Mouse (Mus musculus) forebrain, embryonic 12.5 days (tissue): Measurements from ENCODE around the gene Ephx4. TPM values are rescaled to one million over a fixed set of nuclear protein-coding genes. Genes with fewer than 3 reads are reported as not detected.
"Not testable (repeated sequence)": the region's sequence is repeated elsewhere in the genome, so short reads cannot be mapped to it uniquely, and the experiment has no call there.

Experiments used
- ATAC-seq: fragments of 200-750 bp; cut with Nextera tagmentation; 2 replicates; pipeline ENCODE4 v1.8.0; 2017; ENCODE audit warnings: moderate TSS enrichment; ENCODE audit not compliant: low FRiP score
- H3K27ac ChIP-seq: fragments of 300-500 bp; sonication (generic); 2 replicates; pipeline ENCODE4 v1.5.1; 2016; ENCODE audit warnings: mild to moderate bottlenecking
- H3K27me3 ChIP-seq: fragments of 300-500 bp; sonication (generic); 2 replicates; pipeline ENCODE4 v1.6.1; 2016; ENCODE audit warnings: mild to moderate bottlenecking
- H3K36me3 ChIP-seq: fragments of 300-500 bp; sonication (generic); replicated peaks from 2 replicates; pipeline ENCODE4 v1.6.1; 2016; ENCODE audit warnings: mild to moderate bottlenecking
- H3K4me1 ChIP-seq: fragments of 300-500 bp; sonication (generic); 2 replicates; pipeline ENCODE4 v1.6.1; 2016
- H3K4me2 ChIP-seq: fragments of 300-500 bp; sonication (generic); 2 replicates; pipeline ENCODE4 v1.6.1; 2016; ENCODE audit warnings: mild to moderate bottlenecking, moderate library complexity
- H3K4me3 ChIP-seq: fragments of 300-500 bp; sonication (generic); replicated peaks from 2 replicates; pipeline ENCODE4 v1.5.1; 2016; ENCODE audit warnings: mild to moderate bottlenecking
- H3K9ac ChIP-seq: fragments of 300-500 bp; sonication (generic); 2 replicates; pipeline ENCODE4 v1.6.1; 2016; ENCODE audit warnings: mild to moderate bottlenecking
- H3K9me3 ChIP-seq: fragments of 300-500 bp; sonication (generic); 2 replicates; pipeline ENCODE4 v1.6.1; 2016
- WGBS: fragments of 180-500 bp; shearing (Covaris S2); methylation state at CpG from one replicate; pipeline ENCODE4 v1.1.7; 2016; 5-methylcytosine and 5-hydroxymethylcytosine counted together
- polyA plus RNA-seq: library from polyadenylated mRNA; unstranded; fragments of >200 nt; fragmentation: Nextera tagmentation; extraction: Ambion mirVana; gene quantifications from 2 replicates; pipeline ENCODE4 v1.2.1, GENCODE M21; 2016

Gene Ephx4
- polyA plus RNA-seq, result 0.56 and 0.98 TPM in 2 replicates

- Histone ChIP-seq H3K4me2 (peak within 1 kb of the TSS; percentile 98), H3K9ac (peak within 1 kb of the TSS; percentile 67), H3K27ac (no peak within 1 kb of the TSS), H3K9me3 (no peaks in the 10 kb centered on the region; the same call in 1 of the 2 replicates), H3K36me3 (no peaks in the 10 kb centered on the region), H3K27me3 (peaks cover 30% of the 10 kb centered on the region), H3K4me3 (peak within 1 kb of the TSS; percentile 61), H3K4me1 (peaks cover 13% of the 10 kb centered on the region)
- ATAC-seq, result no peak
- WGBS, result 16% methylated on average over 5 of the region's 5 CpGs
Measured at GRCm38 (mm10) chr5:107402436-107402835, at the start of gene Ephx4. Ephx4 (plus strand) TSS chr5:107402736.

GRCm38 (mm10) chr5:107353981-107354380, 48.6 kb upstream of the Ephx4 start:
- 70% methylated on average over 3 of the region's 3 CpGs for WGBS
- H3K4me1 ChIP-seq, result no peaks in the 10 kb centered on the region
- no peak overlapping the region for H3K9ac ChIP-seq
- H3K9me3 ChIP-seq, result no peaks in the 10 kb centered on the region
- no peaks in the 10 kb centered on the region for H3K27me3 ChIP-seq
- no peak for ATAC-seq
- H3K4me3 ChIP-seq, result no peak overlapping the region
- H3K4me2 ChIP-seq, result no peak overlapping the region
- H3K36me3 ChIP-seq, result no peaks in the 10 kb centered on the region
- no peak overlapping the region for H3K27ac ChIP-seq

GRCm38 (mm10) chr5:107355801-107356200, 46.7 kb upstream of the Ephx4 start:
- Histone ChIP-seq H3K27me3 (no peaks in the 10 kb centered on the region), H3K9me3 (no peaks in the 10 kb centered on the region), H3K9ac (no peak overlapping the region), H3K4me2 (no peak overlapping the region), H3K36me3 (no peaks in the 10 kb centered on the region), H3K27ac (no peak overlapping the region), H3K4me3 (no peak overlapping the region), H3K4me1 (peaks cover 4% of the 10 kb centered on the region)
- 60% methylated on average over 1 of the region's 1 CpGs for whole genome bisulfite sequencing
- no peak for ATAC-seq

GRCm38 (mm10) chr5:107357723-107358122, 44.8 kb upstream of the Ephx4 start:
- H3K4me1 ChIP-seq, result peaks cover 4% of the 10 kb centered on the region
- no peaks in the 10 kb centered on the region for H3K36me3 ChIP-seq
- no peak overlapping the region for H3K4me3 ChIP-seq
- H3K27ac ChIP-seq, result no peak overlapping the region
- 89% methylated on average over 8 of the region's 8 CpGs for WGBS
- no peaks in the 10 kb centered on the region for H3K9me3 ChIP-seq
- H3K27me3 ChIP-seq, result no peaks in the 10 kb centered on the region
- ATAC-seq, result no peak
- no peak overlapping the region for H3K9ac ChIP-seq
- H3K4me2 ChIP-seq, result no peak overlapping the region

- Histone ChIP-seq H3K4me2 (peak overlapping the region; percentile 58), H3K9ac (peak overlapping the region; percentile 63), H3K4me1 (peaks cover 4% of the 10 kb centered on the region), H3K36me3 (no peaks in the 10 kb centered on the region), H3K27ac (peak overlapping the region; percentile 78), H3K27me3 (no peaks in the 10 kb centered on the region), H3K4me3 (peak overlapping the region; percentile 67), H3K9me3 (no peaks in the 10 kb centered on the region)
- WGBS, result under 1% methylated on average over 35 of the region's 40 CpGs
- ATAC-seq, result peak; percentile 94
Measured at GRCm38 (mm10) chr5:107359395-107360053, 43.0 kb upstream of the Ephx4 start.

- peak overlapping the region; percentile 67 for H3K4me3 ChIP-seq
- H3K27ac ChIP-seq, result peak overlapping the region; percentile 78
- WGBS, result 17% methylated on average over 9 of the region's 9 CpGs
- no peak; the same call in 1 of the 2 replicates for ATAC-seq
- no peaks in the 10 kb centered on the region for H3K9me3 ChIP-seq
- H3K36me3 ChIP-seq, result no peaks in the 10 kb centered on the region
- peaks cover 4% of the 10 kb centered on the region for H3K4me1 ChIP-seq
- peak overlapping the region; percentile 63 for H3K9ac ChIP-seq
- H3K4me2 ChIP-seq, result peak overlapping the region; percentile 58
- H3K27me3 ChIP-seq, result no peaks in the 10 kb centered on the region
Measured at GRCm38 (mm10) chr5:107360054-107360730, 42.3 kb upstream of the Ephx4 start.

- H3K27me3 ChIP-seq, result no peaks in the 10 kb centered on the region
- H3K9ac ChIP-seq, result no peak overlapping the region
- ATAC-seq, result no peak
- peaks cover 7% of the 10 kb centered on the region; the same call in 1 of the 2 replicates for H3K4me1 ChIP-seq
- WGBS, result 70% methylated on average over 3 of the region's 3 CpGs
- no peak overlapping the region for H3K4me3 ChIP-seq
- no peak overlapping the region for H3K4me2 ChIP-seq
- H3K27ac ChIP-seq, result no peak overlapping the region
- no peaks in the 10 kb centered on the region for H3K36me3 ChIP-seq
- H3K9me3 ChIP-seq, result no peaks in the 10 kb centered on the region
Measured at GRCm38 (mm10) chr5:107370040-107370439, 32.5 kb upstream of the Ephx4 start.

GRCm38 (mm10) chr5:107371335-107371734, 31.2 kb upstream of the Ephx4 start:
- no peak overlapping the region for H3K4me3 ChIP-seq
- no peak for ATAC-seq
- H3K4me1 ChIP-seq, result peaks cover 7% of the 10 kb centered on the region; the same call in 1 of the 2 replicates
- no peaks in the 10 kb centered on the region for H3K27me3 ChIP-seq
- H3K9me3 ChIP-seq, result no peaks in the 10 kb centered on the region
- H3K4me2 ChIP-seq, result no peak overlapping the region
- WGBS, result 91% methylated on average over 5 of the region's 5 CpGs
- no peak overlapping the region for H3K27ac ChIP-seq
- no peak overlapping the region for H3K9ac ChIP-seq
- no peaks in the 10 kb centered on the region for H3K36me3 ChIP-seq

- ATAC-seq, result no peak
- Histone ChIP-seq H3K4me3 (no peak overlapping the region), H3K9me3 (no peaks in the 10 kb centered on the region), H3K4me1 (peaks cover 7% of the 10 kb centered on the region; the same call in 1 of the 2 replicates), H3K27ac (no peak overlapping the region), H3K9ac (no peak overlapping the region), H3K36me3 (no peaks in the 10 kb centered on the region), H3K27me3 (no peaks in the 10 kb centered on the region), H3K4me2 (no peak overlapping the region)
- WGBS, result 89% methylated on average over 4 of the region's 4 CpGs
Measured at GRCm38 (mm10) chr5:107373256-107373655, 29.3 kb upstream of the Ephx4 start.

GRCm38 (mm10) chr5:107386448-107386847, 16.1 kb upstream of the Ephx4 start:
- H3K27me3 ChIP-seq, H3K9ac ChIP-seq, H3K27ac ChIP-seq, H3K9me3 ChIP-seq, ATAC-seq, H3K4me1 ChIP-seq, H3K36me3 ChIP-seq, H3K4me3 ChIP-seq, H3K4me2 ChIP-seq: not testable (repeated sequence)

GRCm38 (mm10) chr5:107387788-107388187, 14.7 kb upstream of the Ephx4 start:
- no peaks in the 10 kb centered on the region for H3K4me1 ChIP-seq
- H3K9me3 ChIP-seq, result no peaks in the 10 kb centered on the region
- H3K4me2 ChIP-seq, result no peak overlapping the region
- no peak overlapping the region for H3K9ac ChIP-seq
- no peaks in the 10 kb centered on the region for H3K27me3 ChIP-seq
- 87% methylated on average over 1 of the region's 1 CpGs for WGBS
- ATAC-seq, result no peak
- H3K4me3 ChIP-seq, result no peak overlapping the region
- no peak overlapping the region for H3K27ac ChIP-seq
- H3K36me3 ChIP-seq, result no peaks in the 10 kb centered on the region

- Histone ChIP-seq H3K27me3 (no peaks in the 10 kb centered on the region), H3K9me3 (no peaks in the 10 kb centered on the region), H3K4me3 (no peak overlapping the region), H3K36me3 (no peaks in the 10 kb centered on the region), H3K4me1 (no peaks in the 10 kb centered on the region), H3K4me2 (no peak overlapping the region), H3K9ac (no peak overlapping the region), H3K27ac (no peak overlapping the region)
- 91% methylated on average over 2 of the region's 2 CpGs for WGBS
- no peak for ATAC-seq
Measured at GRCm38 (mm10) chr5:107389373-107389772, 13.2 kb upstream of the Ephx4 start.

- H3K4me1 ChIP-seq, result no peaks in the 10 kb centered on the region
- H3K4me2 ChIP-seq, result no peak overlapping the region
- no peaks in the 10 kb centered on the region for H3K27me3 ChIP-seq
- H3K9me3 ChIP-seq, result no peaks in the 10 kb centered on the region; the same call in 1 of the 2 replicates
- WGBS, result 81% methylated on average over 2 of the region's 2 CpGs
- H3K4me3 ChIP-seq, result no peak overlapping the region
- H3K36me3 ChIP-seq, result no peaks in the 10 kb centered on the region
- no peak overlapping the region for H3K27ac ChIP-seq
- ATAC-seq, result no peak
- no peak overlapping the region for H3K9ac ChIP-seq
Measured at GRCm38 (mm10) chr5:107394437-107394836, 8.1 kb upstream of the Ephx4 start.
